Mouse (Mus musculus): ENCODE results near the gene Spns3. TPM values are rescaled to one million over a fixed set of nuclear protein-coding genes. Genes with fewer than 3 reads are reported as not detected.

The Spns3 gene
- total and polyA plus RNA-seq, 2 experiments from 2014 or later: 0.22 TPM; not detected in 1

GRCm38 (mm10) chr11:72494046-72494988, 56.0 kb downstream of the Spns3 start:
- no peaks in the 10 kb centered on the region; the same call in 1 of the 2 replicates for H3K27me3 ChIP-seq (ENCODE audit: insufficient read depth, low read length)
- no peaks in the 10 kb centered on the region for H3K9me3 ChIP-seq (ENCODE audit: low read length)
- 51% methylated on average over 8 of the region's 8 CpGs for WGBS

GRCm38 (mm10) chr11:72491130-72491960, 59.0 kb downstream of the Spns3 start:
- ATAC-seq (ENCODE audit: low FRiP score) (no peak), DNase-seq (ENCODE audit: low spot score) (peak; percentile 40)
- no peak for TF ChIP-seq CTCF (IDR thresholded peaks at IDR 0.05)
- no peak overlapping the region for H3K4me2 ChIP-seq (ENCODE audit: low read depth, low read length, poor library complexity, severe bottlenecking)
- no peaks in the 10 kb centered on the region for H3K9me3 ChIP-seq (ENCODE audit: low read length)
- H3K27me3 ChIP-seq (ENCODE audit: insufficient read depth, low read length): no peaks in the 10 kb centered on the region; the same call in 1 of the 2 replicates
- peaks cover 11% of the 10 kb centered on the region; the same call in 1 of the 2 replicates for H3K4me1 ChIP-seq (ENCODE audit: insufficient read depth, low read length)
- 65% methylated on average over 15 of the region's 15 CpGs for WGBS
- no peaks in the 10 kb centered on the region for H3K36me3 ChIP-seq (ENCODE audit: insufficient read depth, low read length)
- no peak overlapping the region for H3K4me3 ChIP-seq (ENCODE audit: low read depth, low read length)
- no peak overlapping the region for H3K27ac ChIP-seq (ENCODE audit: low read depth, low read length)
- H3K9ac ChIP-seq (replicated peaks; ENCODE audit: low read length, poor library complexity, severe bottlenecking): no peak overlapping the region

More at GRCm38 (mm10) chr11:72494046-72494988, 56.0 kb downstream of the Spns3 start:
- no peak for DNase-seq (ENCODE audit: low spot score)
- Histone ChIP-seq H3K9ac (replicated peaks; ENCODE audit: low read length, poor library complexity, severe bottlenecking) (no peak overlapping the region), H3K27ac (ENCODE audit: low read depth, low read length) (no peak overlapping the region), H3K4me1 (ENCODE audit: insufficient read depth, low read length) (no peaks in the 10 kb centered on the region), H3K4me2 (ENCODE audit: low read depth, low read length, poor library complexity, severe bottlenecking) (no peak overlapping the region), H3K36me3 (ENCODE audit: insufficient read depth, low read length) (no peaks in the 10 kb centered on the region), H3K4me3 (ENCODE audit: low read depth, low read length) (no peak overlapping the region)
- no peak for TF ChIP-seq CTCF (IDR thresholded peaks at IDR 0.05)
- ATAC-seq (ENCODE audit: low FRiP score): no peak

GRCm38 (mm10) chr11:72489881-72490301, 60.4 kb downstream of the Spns3 start, which contains the start of gene Spns2:
TSS of gene Spns2 (minus strand) at chr11:72489904.
- ATAC-seq (ENCODE audit: low FRiP score): peak; percentile 88
- DNase-seq (ENCODE audit: low spot score): peak; percentile 94
- Histone ChIP-seq H3K36me3 (ENCODE audit: insufficient read depth, low read length) (no peaks in the 10 kb centered on the region), H3K27ac (ENCODE audit: low read depth, low read length) (peak within 1 kb of the TSS; percentile 80), H3K4me2 (ENCODE audit: low read depth, low read length, poor library complexity, severe bottlenecking) (peak within 1 kb of the TSS; percentile 78), H3K9me3 (ENCODE audit: low read length) (no peaks in the 10 kb centered on the region), H3K4me3 (ENCODE audit: low read depth, low read length) (peak within 1 kb of the TSS; percentile 81), H3K4me1 (ENCODE audit: insufficient read depth, low read length) (peaks cover 14% of the 10 kb centered on the region; the same call in 1 of the 2 replicates), H3K27me3 (ENCODE audit: insufficient read depth, low read length) (no peaks in the 10 kb centered on the region; the same call in 1 of the 2 replicates), H3K9ac (replicated peaks; ENCODE audit: low read length, poor library complexity, severe bottlenecking) (peak within 1 kb of the TSS; percentile 90)
- peak; percentile 68 for TF ChIP-seq CTCF (IDR thresholded peaks at IDR 0.05)
- 1% methylated on average over 31 of the region's 42 CpGs for WGBS

- peak overlapping the region; percentile 81 for H3K4me3 ChIP-seq (ENCODE audit: low read depth, low read length)
- H3K27me3 ChIP-seq (ENCODE audit: insufficient read depth, low read length): no peaks in the 10 kb centered on the region; the same call in 1 of the 2 replicates
- peaks cover 17% of the 10 kb centered on the region; the same call in 1 of the 2 replicates for H3K4me1 ChIP-seq (ENCODE audit: insufficient read depth, low read length)
- no peaks in the 10 kb centered on the region for H3K36me3 ChIP-seq (ENCODE audit: insufficient read depth, low read length)
- H3K4me2 ChIP-seq (ENCODE audit: low read depth, low read length, poor library complexity, severe bottlenecking): peak overlapping the region; percentile 78
- no peaks in the 10 kb centered on the region for H3K9me3 ChIP-seq (ENCODE audit: low read length)
- 2% methylated on average over 9 of the region's 42 CpGs for WGBS
- TF ChIP-seq CTCF (IDR thresholded peaks at IDR 0.05): no peak
- peak overlapping the region; percentile 90 for H3K9ac ChIP-seq (replicated peaks; ENCODE audit: low read length, poor library complexity, severe bottlenecking)
- ATAC-seq (ENCODE audit: low FRiP score) (peak; percentile 24), DNase-seq (ENCODE audit: low spot score) (no peak)
- H3K27ac ChIP-seq (ENCODE audit: low read depth, low read length): peak overlapping the region; percentile 80
These were observed 60.9 kb downstream of the Spns3 start for GRCm38 (mm10) chr11:72489397-72489796.

GRCm38 (mm10) chr11:72488753-72489271, 61.5 kb downstream of the Spns3 start:
- peak overlapping the region; percentile 90 for H3K9ac ChIP-seq (replicated peaks; ENCODE audit: low read length, poor library complexity, severe bottlenecking)
- no peaks in the 10 kb centered on the region; the same call in 1 of the 2 replicates for H3K27me3 ChIP-seq (ENCODE audit: insufficient read depth, low read length)
- H3K4me2 ChIP-seq (ENCODE audit: low read depth, low read length, poor library complexity, severe bottlenecking): peak overlapping the region; percentile 78
- peak; percentile 33 for TF ChIP-seq CTCF (IDR thresholded peaks at IDR 0.05)
- DNase-seq (ENCODE audit: low spot score) (peak; percentile 78), ATAC-seq (ENCODE audit: low FRiP score) (peak; percentile 78)
- no peaks in the 10 kb centered on the region for H3K36me3 ChIP-seq (ENCODE audit: insufficient read depth, low read length)
- under 1% methylated on average over 38 of the region's 38 CpGs for whole genome bisulfite sequencing
- peaks cover 17% of the 10 kb centered on the region; the same call in 1 of the 2 replicates for H3K4me1 ChIP-seq (ENCODE audit: insufficient read depth, low read length)
- H3K27ac ChIP-seq (ENCODE audit: low read depth, low read length): peak overlapping the region; percentile 80
- H3K9me3 ChIP-seq (ENCODE audit: low read length): no peaks in the 10 kb centered on the region
- peak overlapping the region; percentile 81 for H3K4me3 ChIP-seq (ENCODE audit: low read depth, low read length)

All from midbrain, postnatal 0 days (tissue).